Mouse (Mus musculus): ENCODE measurements at regions not wholly inside any gene's neighbourhood (a gene's known extent, or its start where the extent isn't known, plus 50 kb on each side); places are given as distances from the start of the nearest gene placed in this dataset.

GRCm38 (mm10) chr13:48016051-48016450 is 245.0 kb upstream of the Id4 start:
- 82% methylated on average over 3 of the region's 3 CpGs for WGBS
- TF ChIP-seq CTCF (IDR thresholded peaks at IDR 0.05; ENCODE audit: insufficient read depth, low read length) (no peak), POLR2A (IDR thresholded peaks at IDR 0.05; ENCODE audit: borderline replicate concordance, extremely low read depth, low read depth, low read length) (no peak)
- Histone ChIP-seq H3K4me1 (ENCODE audit: control insufficient read depth, insufficient read depth, low read length) (no peaks in the 10 kb centered on the region), H3K4me3 (replicated peaks; ENCODE audit: extremely low read depth, low read depth, low read length) (no peak overlapping the region)
- no peak for DNase-seq

- H3K4me1 ChIP-seq (ENCODE audit: control insufficient read depth, insufficient read depth, low read length): no peaks in the 10 kb centered on the region
- WGBS: 87% methylated on average over 6 of the region's 6 CpGs
- DNase-seq: no peak
- no peak overlapping the region for H3K4me3 ChIP-seq (replicated peaks; ENCODE audit: extremely low read depth, low read depth, low read length)
- TF ChIP-seq CTCF (IDR thresholded peaks at IDR 0.05; ENCODE audit: insufficient read depth, low read length) (no peak), POLR2A (IDR thresholded peaks at IDR 0.05; ENCODE audit: borderline replicate concordance, extremely low read depth, low read depth, low read length) (no peak)
Measured at GRCm38 (mm10) chr13:48016606-48017005, 244.4 kb upstream of the Id4 start.

- H3K4me1 ChIP-seq (ENCODE audit: control insufficient read depth, insufficient read depth, low read length): no peaks in the 10 kb centered on the region
- TF ChIP-seq POLR2A (IDR thresholded peaks at IDR 0.05; ENCODE audit: borderline replicate concordance, extremely low read depth, low read depth, low read length): no peak
- no peak for TF ChIP-seq CTCF (IDR thresholded peaks at IDR 0.05; ENCODE audit: insufficient read depth, low read length)
- WGBS: 76% methylated on average over 8 of the region's 8 CpGs
Measured at GRCm38 (mm10) chr13:48017649-48018048, 243.4 kb upstream of the Id4 start.

GRCm38 (mm10) chr13:48018606-48019005 is 242.4 kb upstream of the Id4 start:
- TF ChIP-seq CTCF (IDR thresholded peaks at IDR 0.05; ENCODE audit: insufficient read depth, low read length) (no peak), POLR2A (IDR thresholded peaks at IDR 0.05; ENCODE audit: borderline replicate concordance, extremely low read depth, low read depth, low read length) (no peak)
- WGBS: 53% methylated on average over 5 of the region's 5 CpGs
- no peak for DNase-seq
- Histone ChIP-seq H3K4me1 (ENCODE audit: control insufficient read depth, insufficient read depth, low read length) (no peaks in the 10 kb centered on the region), H3K4me3 (replicated peaks; ENCODE audit: extremely low read depth, low read depth, low read length) (no peak overlapping the region)

More at GRCm38 (mm10) chr13:48017649-48018048, 243.4 kb upstream of the Id4 start:
- no peak overlapping the region for H3K4me3 ChIP-seq (replicated peaks; ENCODE audit: extremely low read depth, low read depth, low read length)
- no peak for DNase-seq

- Histone ChIP-seq H3K4me3 (replicated peaks; ENCODE audit: extremely low read depth, low read depth, low read length) (no peak overlapping the region), H3K4me1 (ENCODE audit: control insufficient read depth, insufficient read depth, low read length) (no peaks in the 10 kb centered on the region)
- WGBS: 69% methylated on average over 7 of the region's 7 CpGs
- TF ChIP-seq POLR2A (IDR thresholded peaks at IDR 0.05; ENCODE audit: borderline replicate concordance, extremely low read depth, low read depth, low read length) (no peak), CTCF (IDR thresholded peaks at IDR 0.05; ENCODE audit: insufficient read depth, low read length) (no peak)
- DNase-seq: no peak
Measured at GRCm38 (mm10) chr13:48022958-48023615, 237.9 kb upstream of the Id4 start.

GRCm38 (mm10) chr13:48027775-48028489 is 233.1 kb upstream of the Id4 start:
- WGBS: 41% methylated on average over 7 of the region's 7 CpGs

GRCm38 (mm10) chr13:48031491-48031890 is 229.5 kb upstream of the Id4 start:
- DNase-seq: no peak
- Histone ChIP-seq H3K4me1 (ENCODE audit: control insufficient read depth, insufficient read depth, low read length) (no peaks in the 10 kb centered on the region), H3K4me3 (replicated peaks; ENCODE audit: extremely low read depth, low read depth, low read length) (no peak overlapping the region)
- 83% methylated on average over 8 of the region's 8 CpGs for WGBS
- TF ChIP-seq POLR2A (IDR thresholded peaks at IDR 0.05; ENCODE audit: borderline replicate concordance, extremely low read depth, low read depth, low read length) (no peak), CTCF (IDR thresholded peaks at IDR 0.05; ENCODE audit: insufficient read depth, low read length) (no peak)

More at GRCm38 (mm10) chr13:48027775-48028489, 233.1 kb upstream of the Id4 start:
- Histone ChIP-seq H3K4me1 (ENCODE audit: control insufficient read depth, insufficient read depth, low read length) (no peaks in the 10 kb centered on the region), H3K4me3 (replicated peaks; ENCODE audit: extremely low read depth, low read depth, low read length) (no peak overlapping the region)
- TF ChIP-seq CTCF (IDR thresholded peaks at IDR 0.05; ENCODE audit: insufficient read depth, low read length): no peak
- TF ChIP-seq POLR2A (IDR thresholded peaks at IDR 0.05; ENCODE audit: borderline replicate concordance, extremely low read depth, low read depth, low read length): no peak
- DNase-seq: peak; percentile 6

- no peaks in the 10 kb centered on the region for H3K4me1 ChIP-seq (ENCODE audit: control insufficient read depth, insufficient read depth, low read length)
Measured at GRCm38 (mm10) chr13:48042172-48042571, 218.9 kb upstream of the Id4 start.

GRCm38 (mm10) chr13:48042572-48042971 is 218.5 kb upstream of the Id4 start:
- WGBS: 86% methylated on average over 6 of the region's 6 CpGs
- no peak overlapping the region for H3K4me3 ChIP-seq (replicated peaks; ENCODE audit: extremely low read depth, low read depth, low read length)
- DNase-seq: no peak
- no peaks in the 10 kb centered on the region for H3K4me1 ChIP-seq (ENCODE audit: control insufficient read depth, insufficient read depth, low read length)
- TF ChIP-seq POLR2A (IDR thresholded peaks at IDR 0.05; ENCODE audit: borderline replicate concordance, extremely low read depth, low read depth, low read length) (no peak), CTCF (IDR thresholded peaks at IDR 0.05; ENCODE audit: insufficient read depth, low read length) (no peak)

More at GRCm38 (mm10) chr13:48042172-48042571, 218.9 kb upstream of the Id4 start:
- no peak overlapping the region for H3K4me3 ChIP-seq (replicated peaks; ENCODE audit: extremely low read depth, low read depth, low read length)
- 72% methylated on average over 4 of the region's 4 CpGs for WGBS
- no peak for TF ChIP-seq POLR2A (IDR thresholded peaks at IDR 0.05; ENCODE audit: borderline replicate concordance, extremely low read depth, low read depth, low read length)
- TF ChIP-seq CTCF (IDR thresholded peaks at IDR 0.05; ENCODE audit: insufficient read depth, low read length): no peak
- DNase-seq: no peak
